Mouse (Mus musculus) 416B (cell line): ENCODE results near the gene Evx2.
A peak's percentile ranks its signal among the peaks of the same experiment; 100 is the strongest.

ENCODE experiments used
- DNase-seq: peaks from one replicate; pipeline ENCODE4 v3.0.0; 2011; ENCODE audit warnings: low read depth

Gene Evx2

DNA sequence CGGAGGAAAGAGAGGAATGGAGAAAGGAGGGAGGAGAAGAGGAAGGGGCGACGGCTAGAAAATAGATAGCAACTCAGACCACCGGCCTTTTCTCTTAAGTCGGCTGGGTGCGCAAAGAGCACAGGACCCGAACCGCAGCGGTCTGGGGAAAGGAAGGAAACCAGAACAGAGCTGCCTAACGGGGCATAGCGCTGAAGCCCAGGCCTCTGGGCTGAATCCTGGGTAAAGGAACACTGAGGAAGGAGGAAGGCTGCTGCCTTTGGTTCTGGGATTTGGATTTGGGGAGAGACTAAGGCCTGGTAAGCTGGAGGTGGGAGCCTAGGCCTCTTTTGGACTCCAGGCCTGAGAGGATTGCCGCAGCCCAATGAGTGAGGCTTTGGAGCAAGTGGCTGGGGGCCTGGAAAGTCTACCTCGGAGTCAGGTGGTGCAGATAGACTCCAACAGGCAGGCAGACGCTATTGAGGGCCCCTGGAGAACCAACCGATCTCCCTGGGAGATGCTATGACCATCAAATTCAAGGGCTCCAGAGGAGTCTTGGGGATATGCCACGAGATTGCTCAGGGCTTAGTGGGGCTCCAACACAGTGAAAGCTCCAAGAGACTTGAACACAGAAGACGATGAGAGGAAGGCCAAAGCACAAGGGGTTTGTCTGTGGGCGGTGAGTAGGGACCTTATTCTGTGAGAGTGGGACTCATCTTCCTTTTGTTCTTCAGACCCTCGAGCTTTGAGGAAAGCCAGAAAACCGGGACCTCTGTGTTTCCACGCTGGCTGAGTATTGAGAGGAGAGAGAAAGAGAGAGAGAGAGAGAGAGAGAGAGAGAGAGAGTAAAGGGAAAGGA is 21.4 kb upstream of the Evx2 start:
- DNase-seq: no peak

GRCm38 (mm10) chr2:74679980-74680379 is 20.6 kb upstream of the Evx2 start:
- DNase-seq: no peak

DNA sequence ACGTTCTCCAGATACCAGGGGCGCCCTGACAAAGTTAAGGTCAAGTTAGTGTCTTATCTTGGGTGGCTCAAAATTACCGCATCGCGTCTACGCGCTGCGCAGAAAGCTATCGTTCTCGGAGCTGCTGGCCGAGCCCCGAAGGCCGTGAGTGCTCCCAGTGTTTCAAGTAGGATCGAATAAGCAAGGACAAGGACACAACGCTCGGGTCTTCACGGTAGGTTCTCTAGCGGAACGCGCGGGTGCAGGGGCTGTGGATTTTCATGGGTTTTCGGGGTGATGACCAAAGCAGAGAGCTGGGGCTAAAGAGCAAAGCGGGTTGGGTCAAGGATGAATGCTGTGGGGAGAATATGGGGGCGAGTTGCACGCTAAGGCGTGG is 20.2 kb upstream of the Evx2 start:
- DNase-seq: no peak

- DNase-seq: no peak
These were observed 19.7 kb upstream of the Evx2 start, which contains the start of gene Hoxd11 for GRCm38 (mm10) chr2:74678891-74679595. Hoxd11 (plus strand) TSS chr2:74679557.

DNA sequence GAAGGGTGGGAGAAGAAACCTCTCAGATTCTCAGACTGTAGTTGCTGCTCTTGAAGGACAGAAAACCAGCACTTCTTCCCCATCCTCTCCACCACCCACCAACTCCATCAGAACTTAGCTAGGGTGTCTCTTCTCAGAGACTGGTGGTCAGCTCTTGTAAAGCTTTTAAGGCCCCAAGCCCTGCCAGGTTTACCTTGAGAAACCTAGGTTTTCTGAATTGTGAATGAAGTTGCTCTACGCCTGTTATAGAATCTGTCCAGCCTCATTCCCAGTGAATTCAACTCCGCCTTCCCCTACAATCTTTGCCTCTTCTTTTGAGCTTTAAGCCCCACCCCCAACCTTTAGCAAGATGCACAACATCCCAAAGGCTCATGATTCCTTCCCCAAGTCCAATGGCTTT is 17.7 kb upstream of the Evx2 start:
- DNase-seq: no peak

DNA sequence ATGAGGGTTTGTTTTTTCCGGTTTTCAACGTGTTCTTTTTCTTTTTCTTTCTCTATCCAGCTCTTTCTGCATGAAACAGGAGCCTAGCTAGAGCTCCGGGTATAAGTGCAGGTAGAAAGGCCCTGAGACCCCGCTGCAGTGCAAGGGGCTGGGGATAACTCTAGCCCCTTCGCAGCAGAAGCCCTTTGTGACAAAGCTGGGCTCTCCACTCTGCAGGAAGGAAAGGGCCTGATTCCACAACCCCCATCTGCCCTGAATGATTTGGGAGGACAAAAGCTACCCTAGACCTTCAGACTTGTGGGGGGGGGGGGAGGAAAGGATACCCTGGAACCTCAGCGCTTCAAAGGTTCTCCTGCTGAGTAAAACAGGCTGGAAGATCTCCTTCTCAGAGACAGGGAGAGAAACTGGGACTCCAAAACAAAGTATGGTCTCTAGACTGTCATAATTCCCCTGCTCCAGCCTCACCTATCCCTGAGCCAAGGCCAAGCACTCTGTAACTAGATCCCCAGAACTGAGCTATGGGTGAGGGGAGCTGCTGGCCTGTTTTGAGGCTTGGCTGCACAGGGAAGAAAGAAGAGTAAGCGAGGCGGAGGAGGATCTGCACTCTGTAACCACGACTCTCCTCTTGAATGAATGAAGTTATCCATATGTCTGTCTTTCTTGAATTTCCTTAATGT is 17.2 kb upstream of the Evx2 start:
- DNase-seq: no peak

DNA sequence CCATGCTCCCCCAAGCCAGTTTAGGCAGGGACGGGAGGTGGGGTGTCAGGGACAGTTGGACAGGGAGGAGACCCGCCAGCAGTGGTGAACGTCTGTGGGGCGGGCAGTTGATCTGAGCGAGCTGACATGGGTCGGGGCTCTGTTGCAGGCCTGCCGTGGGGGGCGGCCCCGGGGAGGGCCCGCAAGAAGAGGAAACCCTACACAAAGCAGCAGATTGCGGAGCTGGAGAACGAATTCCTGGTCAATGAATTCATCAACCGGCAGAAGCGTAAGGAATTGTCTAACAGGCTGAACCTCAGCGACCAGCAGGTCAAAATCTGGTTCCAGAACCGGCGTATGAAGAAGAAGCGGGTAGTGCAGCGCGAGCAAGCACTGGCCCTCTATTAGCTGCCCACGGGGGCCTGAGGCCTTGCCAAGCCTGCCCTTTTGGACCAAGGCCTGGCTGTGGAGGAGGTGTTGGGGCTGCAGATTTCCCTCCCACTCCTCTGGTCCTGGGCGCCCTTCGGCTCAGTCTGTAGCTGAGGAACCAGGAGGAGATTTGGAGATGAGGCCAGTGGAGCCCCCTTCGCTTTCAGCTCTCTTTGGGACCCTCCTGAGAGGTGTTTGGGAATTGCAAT is 16.4 kb upstream of the Evx2 start:
- DNase-seq: no peak

DNA sequence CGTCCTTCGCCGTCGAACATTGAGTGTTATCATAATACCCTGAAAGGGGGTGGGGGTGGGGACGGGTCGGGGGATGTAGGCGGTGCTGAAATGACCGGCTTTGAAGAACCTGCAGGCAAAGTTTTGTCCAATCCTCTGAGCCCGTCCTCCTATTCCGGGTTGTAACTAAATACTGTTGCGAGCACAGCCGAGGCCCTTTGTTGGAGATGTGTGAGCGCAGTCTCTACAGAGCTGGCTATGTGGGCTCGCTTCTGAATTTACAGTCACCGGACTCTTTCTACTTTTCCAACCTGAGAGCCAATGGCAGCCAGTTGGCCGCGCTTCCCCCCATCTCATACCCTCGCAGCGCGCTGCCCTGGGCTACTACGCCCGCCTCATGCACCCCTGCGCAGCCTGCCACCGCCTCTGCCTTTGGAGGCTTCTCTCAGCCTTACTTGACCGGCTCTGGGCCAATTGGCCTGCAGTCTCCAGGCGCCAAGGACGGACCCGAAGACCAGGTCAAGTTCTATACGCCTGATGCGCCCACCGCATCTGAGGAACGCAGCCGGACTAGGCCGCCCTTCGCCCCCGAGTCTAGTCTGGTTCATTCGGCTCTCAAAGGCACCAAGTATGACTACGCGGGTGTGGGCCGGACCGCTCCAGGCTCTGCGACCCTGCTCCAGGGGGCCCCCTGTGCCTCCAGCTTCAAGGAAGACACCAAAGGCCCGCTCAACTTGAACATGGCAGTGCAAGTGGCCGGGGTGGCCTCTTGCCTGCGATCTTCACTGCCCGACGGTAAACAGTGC is 15.7 kb upstream of the Evx2 start, which contains the start of gene Hoxd12:
Hoxd12 (plus strand) TSS at position 133 of the 785 bp plus-strand sequence.
- no peak for DNase-seq

- no peak for DNase-seq
These were observed 14.6 kb upstream of the Evx2 start for GRCm38 (mm10) chr2:74673835-74674425.

GRCm38 (mm10) chr2:74672481-74673362 is 13.4 kb upstream of the Evx2 start:
- DNase-seq: peak; percentile 83

DNA sequence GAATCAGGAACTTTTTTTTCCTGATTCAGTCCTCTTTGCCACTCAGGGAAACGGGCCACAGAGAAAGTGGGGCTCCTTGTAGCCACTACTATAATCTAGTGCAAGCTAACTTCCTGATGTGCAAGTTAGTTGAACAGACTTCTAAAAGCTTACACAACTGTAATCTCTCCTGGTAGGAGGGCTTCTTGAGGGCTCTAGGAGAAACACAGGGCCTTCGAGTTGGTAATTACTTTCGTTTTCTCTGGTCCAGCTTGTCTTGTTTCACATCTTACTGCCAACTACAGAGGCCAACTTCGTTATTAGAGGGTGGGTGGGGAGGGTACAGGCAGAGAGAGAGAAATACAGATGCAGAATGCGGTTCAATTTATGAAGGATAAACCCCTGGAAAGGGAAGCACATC is 12.5 kb upstream of the Evx2 start:
- peak; percentile 73 for DNase-seq

GRCm38 (mm10) chr2:74670632-74671188 is 11.4 kb upstream of the Evx2 start:
- no peak for DNase-seq

GRCm38 (mm10) chr2:74669650-74670235 is 10.4 kb upstream of the Evx2 start:
- DNase-seq: no peak

GRCm38 (mm10) chr2:74669230-74669578 is 9.8 kb upstream of the Evx2 start:
- no peak for DNase-seq

- no peak for DNase-seq
These were observed 9.2 kb upstream of the Evx2 start for GRCm38 (mm10) chr2:74668370-74669229.

DNA sequence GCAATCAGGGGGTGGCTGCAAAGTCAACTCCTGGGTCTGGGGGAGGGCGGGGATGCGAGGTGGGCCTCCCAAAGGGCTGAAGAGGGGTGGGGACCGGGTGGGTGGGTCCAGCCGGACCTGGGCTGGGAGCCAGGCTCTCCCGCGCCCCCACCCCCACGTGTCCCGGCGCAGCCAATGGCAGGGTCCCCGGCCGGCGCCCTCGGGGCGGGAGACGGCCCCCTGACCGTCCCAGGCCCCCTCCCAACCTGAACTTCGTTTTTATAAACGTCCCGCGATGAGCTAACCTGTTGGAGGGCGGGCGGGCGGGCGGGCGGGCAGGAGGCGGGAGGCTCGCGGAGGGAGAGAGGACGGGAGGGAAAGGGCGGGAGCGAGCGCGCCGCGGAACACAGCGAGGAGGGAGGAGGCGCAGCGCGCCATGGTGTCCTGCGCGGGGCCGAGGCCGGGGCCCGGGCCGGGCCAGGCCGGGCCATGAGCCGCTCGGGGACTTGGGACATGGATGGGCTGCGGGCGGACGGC is 8.5 kb upstream of the Evx2 start, which contains the start of gene Hoxd13:
Hoxd13 (plus strand) TSS at position 469 of the 516 bp plus-strand sequence.
- no peak for DNase-seq

- no peak for DNase-seq
These were observed 8.0 kb upstream of the Evx2 start for GRCm38 (mm10) chr2:74667191-74667841.

DNA sequence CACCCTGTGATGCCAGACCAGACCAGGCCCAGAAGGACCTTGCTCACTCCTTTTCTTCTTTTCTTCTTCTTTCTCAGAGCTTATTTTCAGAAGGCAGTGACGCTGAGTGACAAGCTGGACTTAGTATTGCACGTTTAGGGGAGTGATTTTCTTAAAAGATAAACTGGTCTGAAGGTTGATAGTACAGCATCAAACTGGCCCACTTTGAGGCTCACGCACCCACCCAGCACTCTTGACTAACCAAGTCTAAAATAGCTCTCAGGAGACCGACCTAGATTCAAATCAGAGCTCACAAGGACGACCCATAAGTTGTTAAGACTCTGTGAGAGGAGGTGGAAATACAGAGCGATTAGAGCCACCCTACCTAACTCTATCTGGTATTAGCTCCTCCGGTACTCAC is 7.1 kb upstream of the Evx2 start:
- no peak for DNase-seq
